Mouse (Mus musculus) kidney, postnatal 4 days (tissue): Measurements from ENCODE around the gene Slc1a2.

Experiments used
- DNase-seq, 2 experiments: peaks; one replicate each; pipeline ENCODE4 v3.0.0; 2021; ENCODE audit warnings: mixed read lengths in 2 of 2

Slc1a2 gene

DNA sequence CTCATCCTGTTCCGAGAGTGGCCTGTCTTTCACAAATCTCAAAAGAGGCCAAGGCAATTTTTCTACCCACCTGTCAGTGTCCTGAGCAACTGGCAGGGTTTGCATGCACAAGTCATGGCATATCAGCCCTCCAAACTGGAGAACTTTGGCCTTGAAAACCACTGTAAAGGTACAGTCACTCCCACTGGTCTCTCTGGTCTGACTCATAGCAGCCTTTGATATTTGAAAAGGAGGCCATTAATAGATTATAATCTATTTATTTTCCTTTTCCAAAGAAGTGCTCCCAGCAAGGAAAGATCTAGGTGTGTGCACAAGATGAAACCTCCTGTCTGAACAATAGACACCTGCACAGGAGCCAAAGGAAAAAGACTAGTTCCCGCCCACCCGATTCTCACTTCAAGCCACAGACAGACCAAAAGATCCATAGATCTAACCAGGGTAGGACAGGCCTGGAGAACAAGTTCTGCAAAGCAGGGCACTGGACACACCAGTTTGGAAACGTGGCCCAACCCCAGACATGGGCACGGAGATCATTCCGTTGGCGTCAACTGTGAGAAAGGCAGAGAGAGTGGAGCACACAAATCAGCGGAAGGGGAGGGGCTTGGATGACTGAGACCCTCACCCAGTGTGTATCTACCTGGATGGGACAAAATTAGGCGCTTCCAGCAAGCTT, 167.6 kb downstream of the Slc1a2 start:
- DNase-seq: no peak

DNA sequence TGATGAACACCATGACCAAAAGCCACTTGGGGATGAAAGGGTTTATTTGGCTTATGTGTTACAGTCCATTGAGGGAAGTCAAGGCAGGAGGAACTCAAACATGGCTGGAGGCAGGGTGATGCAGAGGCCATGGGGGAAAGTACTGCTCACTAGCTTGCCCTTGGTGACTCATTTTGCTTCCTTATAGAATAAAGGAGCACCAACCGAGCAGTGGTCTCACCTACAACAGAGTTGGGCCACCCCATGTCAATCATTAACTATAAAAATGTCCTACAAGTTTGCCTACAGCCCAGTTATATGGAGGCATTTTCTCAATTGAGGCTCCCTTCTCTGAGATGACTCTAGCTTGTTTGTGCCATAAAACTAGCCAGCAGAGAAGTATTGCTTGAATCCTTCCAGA, 169.4 kb downstream of the Slc1a2 start:
- no peak for DNase-seq

DNA sequence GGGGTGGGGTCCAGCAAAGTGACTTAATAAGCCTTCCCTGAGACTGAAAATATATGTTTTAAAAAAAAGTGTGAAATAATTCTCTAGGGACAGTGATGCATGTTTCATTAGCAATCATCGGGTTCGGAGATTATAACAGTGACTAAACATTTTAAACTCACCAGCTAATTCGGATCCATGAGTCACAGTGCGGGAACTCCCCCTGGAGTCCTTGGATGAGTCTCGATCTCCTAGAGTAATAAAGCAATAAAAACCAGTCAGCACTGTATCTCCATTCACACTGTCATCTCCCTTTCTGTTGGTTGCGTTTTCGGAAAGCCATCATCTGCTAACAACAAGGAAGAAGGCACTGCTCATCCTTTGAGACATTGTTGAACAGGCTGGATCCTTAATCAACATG, 169.9 kb downstream of the Slc1a2 start:
- DNase-seq: no peak

DNA sequence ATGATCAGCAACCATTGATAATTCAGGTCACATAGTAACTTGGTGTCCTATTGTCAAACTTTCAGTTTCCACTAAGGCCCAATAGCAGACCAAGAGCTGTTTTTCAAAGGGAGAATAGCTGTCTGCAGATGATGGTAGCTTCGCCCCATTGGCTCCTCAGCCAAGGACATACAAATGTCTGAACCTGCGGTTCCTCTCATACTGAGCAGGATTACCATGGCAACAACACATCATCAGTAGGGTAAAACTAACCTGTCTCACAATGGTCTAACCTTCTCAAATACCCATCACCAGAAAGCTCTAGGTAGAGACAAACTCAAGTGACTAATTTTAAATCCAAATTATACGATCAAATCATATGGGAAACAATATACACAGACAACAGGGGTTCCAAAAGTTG, 170.7 kb downstream of the Slc1a2 start:
- DNase-seq: peak; percentile 69 to 70

DNA sequence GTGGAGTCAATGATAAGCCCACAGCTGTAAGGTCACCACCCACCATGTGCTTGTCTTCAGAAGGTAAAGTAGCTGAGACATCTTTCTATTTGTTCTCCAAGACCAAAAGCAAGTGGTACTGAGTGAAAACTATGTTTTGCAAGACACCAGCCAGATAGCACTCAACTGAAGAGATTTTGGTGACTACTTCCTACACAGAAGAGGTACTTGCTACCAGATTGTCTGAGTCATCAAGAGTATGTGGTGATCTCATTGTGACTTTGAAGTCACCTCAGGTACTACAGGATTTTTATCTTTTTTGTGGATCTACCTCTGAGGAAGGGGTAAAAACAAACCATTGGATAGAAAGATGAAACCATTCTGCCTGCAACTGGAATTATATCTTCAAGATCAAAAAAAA, 173.1 kb downstream of the Slc1a2 start:
- no peak for DNase-seq

DNA sequence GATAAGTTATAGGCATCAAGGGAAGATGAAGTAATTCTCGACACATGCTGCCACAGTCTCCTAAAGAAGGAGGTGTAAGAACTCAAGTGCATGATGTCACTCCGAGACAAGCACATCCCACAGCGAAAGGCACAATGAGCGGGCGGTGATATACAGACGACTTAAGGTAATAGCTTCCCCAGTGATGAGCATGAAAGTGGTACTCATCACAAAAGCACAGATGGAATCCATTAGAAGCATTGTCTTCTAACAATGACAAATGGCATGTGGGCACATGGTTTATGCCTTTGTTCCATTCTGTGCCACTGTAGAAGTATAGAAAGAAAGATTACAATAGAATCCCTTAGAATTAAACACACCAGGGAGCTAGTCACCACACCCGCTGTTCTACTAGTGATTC, 179.7 kb downstream of the Slc1a2 start:
- DNase-seq: no peak
